Mouse (Mus musculus): Measurements from ENCODE around the gene Gm7073. TPM values are rescaled to one million over a fixed set of nuclear protein-coding genes. Genes with fewer than 3 reads are reported as not detected.

Gm7073 gene
- total and polyA plus RNA-seq, 2 experiments from 2014 or later, result not detected

- 49% methylated on average over 3 of the region's 3 CpGs for WGBS
- TF ChIP-seq CTCF (IDR thresholded peaks at IDR 0.05; ENCODE audit: low read depth) (no peak), EP300 (IDR thresholded peaks at IDR 0.05; ENCODE audit: low read depth) (no peak)
- no peaks in the 10 kb centered on the region for H3K4me1 ChIP-seq (ENCODE audit: control insufficient read depth, insufficient read depth)
- no peak overlapping the region for H3K4me3 ChIP-seq (ENCODE audit: low read depth, low read length)
- ATAC-seq (ENCODE audit: insufficient read depth, low read depth) (no peak), DNase-seq (ENCODE audit: low spot score) (no peak)
- H3K9ac ChIP-seq (replicated peaks; ENCODE audit: low read depth, low read length), result no peak overlapping the region
- peaks cover 20% of the 10 kb centered on the region for H3K27me3 ChIP-seq (ENCODE audit: control insufficient read depth, insufficient read depth, low read length)
- H3K9me3 ChIP-seq (replicated peaks; ENCODE audit: control insufficient read depth, low read length), result no peaks in the 10 kb centered on the region
- H3K4me2 ChIP-seq (ENCODE audit: low read depth, low read length), result no peak overlapping the region
- H3K36me3 ChIP-seq (replicated peaks; ENCODE audit: control insufficient read depth, insufficient read depth, low read length), result no peaks in the 10 kb centered on the region
- no peak overlapping the region for H3K27ac ChIP-seq (ENCODE audit: low read depth)
These were observed 6.9 kb upstream of the Gm7073 start for GRCm38 (mm10) chrX:60545906-60546305.

GRCm38 (mm10) chrX:60545444-60545843, 6.4 kb upstream of the Gm7073 start:
- no peaks in the 10 kb centered on the region for H3K4me1 ChIP-seq (ENCODE audit: control insufficient read depth, insufficient read depth)
- H3K27me3 ChIP-seq (ENCODE audit: control insufficient read depth, insufficient read depth, low read length), result peaks cover 20% of the 10 kb centered on the region

GRCm38 (mm10) chrX:60544098-60544497, 5.0 kb upstream of the Gm7073 start:
- WGBS, result 48% methylated on average over 4 of the region's 4 CpGs
- H3K4me3 ChIP-seq (ENCODE audit: low read depth, low read length), result no peak overlapping the region
- H3K36me3 ChIP-seq (replicated peaks; ENCODE audit: control insufficient read depth, insufficient read depth, low read length), result no peaks in the 10 kb centered on the region
- no peak overlapping the region for H3K27ac ChIP-seq (ENCODE audit: low read depth)
- H3K9me3 ChIP-seq (replicated peaks; ENCODE audit: control insufficient read depth, low read length), result no peaks in the 10 kb centered on the region
- H3K9ac ChIP-seq (replicated peaks; ENCODE audit: low read depth, low read length), result no peak overlapping the region
- no peak for ATAC-seq (ENCODE audit: insufficient read depth, low read depth)
- DNase-seq (ENCODE audit: low spot score), result no peak
- TF ChIP-seq EP300 (IDR thresholded peaks at IDR 0.05; ENCODE audit: low read depth) (no peak), CTCF (IDR thresholded peaks at IDR 0.05; ENCODE audit: low read depth) (no peak)
- H3K4me2 ChIP-seq (ENCODE audit: low read depth, low read length), result no peak overlapping the region
- H3K27me3 ChIP-seq (ENCODE audit: control insufficient read depth, insufficient read depth, low read length), result peaks cover 20% of the 10 kb centered on the region
- H3K4me1 ChIP-seq (ENCODE audit: control insufficient read depth, insufficient read depth), result no peaks in the 10 kb centered on the region

More at GRCm38 (mm10) chrX:60545444-60545843, 6.4 kb upstream of the Gm7073 start:
- Histone ChIP-seq H3K9me3 (replicated peaks; ENCODE audit: control insufficient read depth, low read length) (no peaks in the 10 kb centered on the region), H3K36me3 (replicated peaks; ENCODE audit: control insufficient read depth, insufficient read depth, low read length) (no peaks in the 10 kb centered on the region), H3K4me2 (ENCODE audit: low read depth, low read length) (no peak overlapping the region), H3K9ac (replicated peaks; ENCODE audit: low read depth, low read length) (no peak overlapping the region), H3K27ac (ENCODE audit: low read depth) (no peak overlapping the region), H3K4me3 (ENCODE audit: low read depth, low read length) (no peak overlapping the region)
- no peak for DNase-seq (ENCODE audit: low spot score)
- ATAC-seq (ENCODE audit: insufficient read depth, low read depth), result no peak
- TF ChIP-seq CTCF (IDR thresholded peaks at IDR 0.05; ENCODE audit: low read depth) (no peak), EP300 (IDR thresholded peaks at IDR 0.05; ENCODE audit: low read depth) (no peak)
- 50% methylated on average over 1 of the region's 1 CpGs for WGBS

- 52% methylated on average over 1 of the region's 1 CpGs for WGBS
- TF ChIP-seq CTCF (IDR thresholded peaks at IDR 0.05; ENCODE audit: low read depth), result no peak
- TF ChIP-seq EP300 (IDR thresholded peaks at IDR 0.05; ENCODE audit: low read depth), result no peak
- Histone ChIP-seq H3K36me3 (replicated peaks; ENCODE audit: control insufficient read depth, insufficient read depth, low read length) (no peaks in the 10 kb centered on the region), H3K9ac (replicated peaks; ENCODE audit: low read depth, low read length) (no peak overlapping the region), H3K4me1 (ENCODE audit: control insufficient read depth, insufficient read depth) (no peaks in the 10 kb centered on the region), H3K4me3 (ENCODE audit: low read depth, low read length) (no peak overlapping the region), H3K27ac (ENCODE audit: low read depth) (no peak overlapping the region), H3K27me3 (ENCODE audit: control insufficient read depth, insufficient read depth, low read length) (peaks cover 11% of the 10 kb centered on the region; the same call in 1 of the 2 replicates), H3K4me2 (ENCODE audit: low read depth, low read length) (no peak overlapping the region), H3K9me3 (replicated peaks; ENCODE audit: control insufficient read depth, low read length) (no peaks in the 10 kb centered on the region)
- no peak for ATAC-seq (ENCODE audit: insufficient read depth, low read depth)
- DNase-seq (ENCODE audit: low spot score), result no peak
These were observed 3.9 kb upstream of the Gm7073 start for GRCm38 (mm10) chrX:60542901-60543300.

- Histone ChIP-seq H3K36me3 (replicated peaks; ENCODE audit: control insufficient read depth, insufficient read depth, low read length) (no peaks in the 10 kb centered on the region), H3K9me3 (replicated peaks; ENCODE audit: control insufficient read depth, low read length) (no peaks in the 10 kb centered on the region), H3K4me1 (ENCODE audit: control insufficient read depth, insufficient read depth) (no peaks in the 10 kb centered on the region), H3K9ac (replicated peaks; ENCODE audit: low read depth, low read length) (no peak overlapping the region), H3K27me3 (ENCODE audit: control insufficient read depth, insufficient read depth, low read length) (no peaks in the 10 kb centered on the region), H3K4me2 (ENCODE audit: low read depth, low read length) (no peak overlapping the region), H3K4me3 (ENCODE audit: low read depth, low read length) (no peak overlapping the region), H3K27ac (ENCODE audit: low read depth) (no peak overlapping the region)
- DNase-seq (ENCODE audit: low spot score), result peak; percentile 11
- TF ChIP-seq CTCF (IDR thresholded peaks at IDR 0.05; ENCODE audit: low read depth) (peak; percentile 67), EP300 (IDR thresholded peaks at IDR 0.05; ENCODE audit: low read depth) (no peak)
- no peak for ATAC-seq (ENCODE audit: insufficient read depth, low read depth)
These were observed 35.1 kb downstream of the Gm7073 start for GRCm38 (mm10) chrX:60503995-60504394.

- no peaks in the 10 kb centered on the region for H3K36me3 ChIP-seq (replicated peaks; ENCODE audit: control insufficient read depth, insufficient read depth, low read length)
- H3K27ac ChIP-seq (ENCODE audit: low read depth), result no peak overlapping the region
- 67% methylated on average over 1 of the region's 1 CpGs for WGBS
- H3K27me3 ChIP-seq (ENCODE audit: control insufficient read depth, insufficient read depth, low read length), result no peaks in the 10 kb centered on the region
- DNase-seq (ENCODE audit: low spot score), result no peak
- no peak for ATAC-seq (ENCODE audit: insufficient read depth, low read depth)
- no peaks in the 10 kb centered on the region for H3K4me1 ChIP-seq (ENCODE audit: control insufficient read depth, insufficient read depth)
- no peak overlapping the region for H3K9ac ChIP-seq (replicated peaks; ENCODE audit: low read depth, low read length)
- no peak overlapping the region for H3K4me2 ChIP-seq (ENCODE audit: low read depth, low read length)
- no peak overlapping the region for H3K4me3 ChIP-seq (ENCODE audit: low read depth, low read length)
- no peaks in the 10 kb centered on the region for H3K9me3 ChIP-seq (replicated peaks; ENCODE audit: control insufficient read depth, low read length)
- TF ChIP-seq EP300 (IDR thresholded peaks at IDR 0.05; ENCODE audit: low read depth), result no peak
- no peak for TF ChIP-seq CTCF (IDR thresholded peaks at IDR 0.05; ENCODE audit: low read depth)
These were observed 41.3 kb downstream of the Gm7073 start for GRCm38 (mm10) chrX:60497750-60498149.
